ENCODE assay signal across 30 mouse cellular contexts in genomic region chr14:121872760-121873159, GRCm38 (mm10). TPM values are rescaled to one million over a fixed set of nuclear protein-coding genes. Genes with fewer than 3 reads are reported as not detected.
DNase-seq lines count a peak whose midpoint lies in the region; ATAC-seq and TF ChIP-seq lines count a peak whose summit lies in the region.
"Had no signal": no experiment of that assay in that cellular context is flagged by ENCODE, and none has a peak within 500 bp of the region (broad histone marks: within the 10 kb centered on the region; RNA-seq: fewer than 3 reads in every experiment).

No protein-coding gene starts in this region.

- TF ChIP-seq POLR2A in CH12.LX (IDR thresholded peaks at IDR 0.05; ENCODE audit: low read depth, low read length) = no peak
- TF ChIP-seq POLR2A in bone marrow, adult 2 months (IDR thresholded peaks at IDR 0.05; ENCODE audit: borderline replicate concordance, control insufficient read depth, low read depth, low read length) = no peak

- no peaks in the 10 kb centered on the region for H3K9me3 ChIP-seq in embryonic facial prominence, embryonic 15.5 days (replicated peaks)
- no peaks in the 10 kb centered on the region for H3K9me3 ChIP-seq in embryonic facial prominence, embryonic 10.5 days
- no peaks in the 10 kb centered on the region for H3K9me3 ChIP-seq in CH12.LX (replicated peaks; ENCODE audit: low read length)
- H3K9me3 ChIP-seq: embryonic facial prominence, embryonic 12.5 days; forebrain, embryonic 13.5 days; heart, embryonic 12.5 days; heart, embryonic 15.5 days; hindbrain, embryonic 10.5 days; hindbrain, embryonic 13.5 days; intestine, embryonic 15.5 days had no signal

- no peak overlapping the region for H3K9ac ChIP-seq in embryonic facial prominence, embryonic 15.5 days
- H3K9ac ChIP-seq in CH12.LX (ENCODE audit: insufficient read depth, low read depth) = no peak overlapping the region
- H3K9ac ChIP-seq: embryonic facial prominence, embryonic 12.5 days; forebrain, embryonic 13.5 days; heart, embryonic 12.5 days; heart, embryonic 15.5 days; hindbrain, embryonic 13.5 days; intestine, embryonic 15.5 days had no signal

- dilution Hi-C loops in CH12.LX (cut with MboI; ENCODE audit: extremely low pct_ligation_motif_present, extremely low pct_unique_long_range_greater_than_20kb, low sequenced_read_pairs) = no loop called here

- H3K27ac ChIP-seq in embryonic facial prominence, embryonic 15.5 days (replicated peaks) = peak overlapping the region; percentile 17; the same call in 1 of the 2 replicates
- H3K27ac ChIP-seq in embryonic facial prominence, embryonic 10.5 days (replicated peaks) = no peak overlapping the region
- H3K27ac ChIP-seq in CH12.LX (ENCODE audit: insufficient read depth, low read depth) = no peak overlapping the region
- H3K27ac ChIP-seq in bone marrow, adult 2 months (ENCODE audit: control insufficient read depth, insufficient read depth, low read depth, low read length, poor library complexity) = peak overlapping the region; percentile 12; the same call in 1 of the 2 replicates
- H3K27ac ChIP-seq: embryonic facial prominence, embryonic 12.5 days; forebrain, embryonic 13.5 days; gastrocnemius, adult 2 months; heart, embryonic 15.5 days; hindbrain, embryonic 10.5 days; hindbrain, embryonic 13.5 days; intestine, embryonic 15.5 days had no signal

- TF ChIP-seq CTCF in CH12.LX (conservative IDR thresholded peaks at IDR 0.05 in 1 of 2, IDR thresholded peaks at IDR 0.05 in 1 of 2; ENCODE audit: low read depth in 2 of 2, low read length in 2 of 2) = no peak
- TF ChIP-seq CTCF in bone marrow, adult 2 months (IDR thresholded peaks at IDR 0.05; ENCODE audit: control insufficient read depth, insufficient read depth, low read length) = no peak

- no peak for TF ChIP-seq EP300 in CH12.LX (IDR thresholded peaks at IDR 0.05; ENCODE audit: low read length)

- TF ChIP-seq RAD21 in CH12.LX (IDR thresholded peaks at IDR 0.05; ENCODE audit: low read depth, low read length) = no peak

- no peaks in the 10 kb centered on the region; the same call in 1 of the 2 replicates for H3K27me3 ChIP-seq in embryonic facial prominence, embryonic 15.5 days
- no peaks in the 10 kb centered on the region for H3K27me3 ChIP-seq in embryonic facial prominence, embryonic 10.5 days (replicated peaks; ENCODE audit: low read depth, poor library complexity, severe bottlenecking)
- H3K27me3 ChIP-seq in CH12.LX (replicated peaks) = no peaks in the 10 kb centered on the region
- H3K27me3 ChIP-seq: embryonic facial prominence, embryonic 12.5 days; forebrain, embryonic 13.5 days; heart, embryonic 12.5 days; heart, embryonic 15.5 days; hindbrain, embryonic 13.5 days; intestine, embryonic 15.5 days; Patski had no signal

- H3K36me3 ChIP-seq in embryonic facial prominence, embryonic 15.5 days = no peaks in the 10 kb centered on the region
- no peaks in the 10 kb centered on the region for H3K36me3 ChIP-seq in embryonic facial prominence, embryonic 10.5 days (replicated peaks)
- H3K36me3 ChIP-seq in CH12.LX (replicated peaks in 1 of 2; ENCODE audit: control insufficient read depth in 1 of 2, insufficient read depth in 1 of 2, low read length in 1 of 2) = no peaks in the 10 kb centered on the region
- H3K36me3 ChIP-seq: embryonic facial prominence, embryonic 12.5 days; heart, embryonic 12.5 days; heart, embryonic 15.5 days; hindbrain, embryonic 10.5 days; hindbrain, embryonic 13.5 days; intestine, embryonic 15.5 days had no signal

- no peak for ATAC-seq in embryonic facial prominence, embryonic 15.5 days (ENCODE audit: insufficient number of reproducible peaks, low FRiP score, low TSS enrichment, low read depth)
- ATAC-seq in megakaryocyte, adult 5-6 weeks (ENCODE audit: poor library complexity, severe bottlenecking) = peak; percentile 26; the same call in 1 of the 2 replicates
- no peak for ATAC-seq in frontal cortex, adult (ENCODE audit: low TSS enrichment)
- ATAC-seq: forebrain, embryonic 13.5 days; forebrain, embryonic 16.5 days; hindbrain, embryonic 16.5 days; intestine, embryonic 15.5 days; Patski had no signal

- peaks cover 3% of the 10 kb centered on the region; the same call in 1 of the 2 replicates for H3K4me1 ChIP-seq in embryonic facial prominence, embryonic 15.5 days
- 0 out of 2 replicates have a peak, but pooled peaks cover 4% of the 10 kb centered on the region for H3K4me1 ChIP-seq in embryonic facial prominence, embryonic 10.5 days
- peaks cover 10 to 55% of the 10 kb centered on the region in 2 experiments for H3K4me1 ChIP-seq in CH12.LX (ENCODE audit: control insufficient read depth in 1 of 2, insufficient read depth in 2 of 2)
- H3K4me1 ChIP-seq in bone marrow, adult 2 months (ENCODE audit: control insufficient read depth, insufficient read depth, low read length) = peaks cover 2% of the 10 kb centered on the region
- H3K4me1 ChIP-seq: embryonic facial prominence, embryonic 12.5 days; heart, embryonic 12.5 days; intestine, embryonic 15.5 days had no signal

- no peak for DNase-seq in embryonic facial prominence, embryonic 10.5 days (ENCODE audit: low spot score)
- DNase-seq in CH12.LX (ENCODE audit: extremely low read depth) (no peak), liver (no peak)
- no peak for DNase-seq in B cell, adult 2 months
- DNase-seq: adrenal gland, postnatal 10 days; adrenal gland, postnatal 36 days; cerebellum, adult 11-12 months; cerebellum, adult 9-10 months; cerebellum, postnatal 14 days; gastrocnemius, adult 2 months; gastrocnemius, postnatal 25 days; heart, postnatal 10 days; heart, postnatal 36 days; kidney, adult 11 months had no signal

- in situ Hi-C loops in CH12.LX (cut with MboI; ENCODE audit: low pct_ligation_motif_present, low pct_unique_long_range_greater_than_20kb, low sequenced_read_pairs) = no loop called here

- no peak overlapping the region for H3K4me2 ChIP-seq in embryonic facial prominence, embryonic 15.5 days (replicated peaks)
- H3K4me2 ChIP-seq in CH12.LX (ENCODE audit: insufficient read depth, low read depth, poor library complexity, severe bottlenecking) = peak overlapping the region; percentile 26; the same call in 1 of the 2 replicates
- H3K4me2 ChIP-seq: embryonic facial prominence, embryonic 12.5 days; forebrain, embryonic 13.5 days; heart, embryonic 12.5 days; heart, embryonic 15.5 days; hindbrain, embryonic 13.5 days; intestine, embryonic 15.5 days had no signal

- no peaks in the 10 kb centered on the region for H3K79me2 ChIP-seq in CH12.LX (replicated peaks; ENCODE audit: control insufficient read depth, extremely low read depth, insufficient read depth, poor library complexity, severe bottlenecking)

- H3K4me3 ChIP-seq in embryonic facial prominence, embryonic 15.5 days (replicated peaks) = no peak overlapping the region
- H3K4me3 ChIP-seq in embryonic facial prominence, embryonic 10.5 days = no peak overlapping the region
- H3K4me3 ChIP-seq in CH12.LX (replicated peaks in 1 of 3; ENCODE audit: low read depth in 2 of 3, low read length in 2 of 3, poor library complexity in 1 of 3) = no peak overlapping the region
- no peak overlapping the region for H3K4me3 ChIP-seq in bone marrow, adult 2 months (replicated peaks; ENCODE audit: control insufficient read depth, low read depth, low read length)
- H3K4me3 ChIP-seq: embryonic facial prominence, embryonic 12.5 days; erythroblast, embryonic 14.5 days; forebrain, embryonic 13.5 days; gastrocnemius, adult 2 months; heart, embryonic 12.5 days; heart, embryonic 15.5 days; hindbrain, embryonic 10.5 days; hindbrain, embryonic 13.5 days; intestine, embryonic 15.5 days had no signal

- WGBS in embryonic facial prominence, embryonic 15.5 days = 64% methylated on average over 1 of the region's 1 CpGs
- WGBS in embryonic facial prominence, embryonic 10.5 days = 88% methylated on average over 1 of the region's 1 CpGs
- WGBS in bone marrow, adult 2 months = 68% methylated on average over 1 of the region's 1 CpGs

TF ChIP-seq in CH12.LX, 34 proteins besides CTCF, POLR2A, EP300 and RAD21:
- no peak for TF ChIP-seq ELF1 (IDR thresholded peaks at IDR 0.05; ENCODE audit: low read depth, low read length)
- TF ChIP-seq ZNF384 (IDR thresholded peaks at IDR 0.05; ENCODE audit: low read depth, low read length) = peak; percentile 92

RNA-seq across cellular contexts. Expression of gene Ubac2, which starts 5.7 kb away (rescaled TPM):
- 67.3 and 67.5 TPM in 2 replicates for polyA plus RNA-seq in embryonic facial prominence, embryonic 15.5 days (2015; fragmentation: Nextera tagmentation; extraction: Ambion mirVana)
- polyA plus RNA-seq in embryonic facial prominence, embryonic 10.5 days (2016; fragmentation: Nextera tagmentation; extraction: Ambion mirVana) = 70.5 and 73.4 TPM in 2 replicates
- total RNA-seq in CH12.LX (2012; rRNA removed) (30.8 and 32.8 TPM in 2 replicates), CH12.LX (2014; rRNA removed) (39.7 and 40.1 TPM in 2 replicates)
- 32.6 and 35.5 TPM in 2 replicates for polyA plus RNA-seq in CH12.LX (2012; ENCODE audit: insufficient read length, low read depth)
- polyA plus RNA-seq in bone marrow, adult 2 months (2011; ENCODE audit: insufficient read depth, insufficient read length, low replicate concordance, missing spikeins) = 9.4 and 21.6 TPM in 2 replicates
- total RNA-seq in megakaryocyte, adult 5-6 weeks (2015) = 34.2 and 35.6 TPM in 2 replicates
- total RNA-seq in megakaryocyte, adult 5-6 weeks (2017) = 19.3 and 27.3 TPM in 2 replicates

RNA-seq across cellular contexts. Expression of gene Gpr18, which starts 42.8 kb away (rescaled TPM):
- polyA plus RNA-seq in embryonic facial prominence, embryonic 15.5 days (2015; fragmentation: Nextera tagmentation; extraction: Ambion mirVana) = 0.21 and 0.43 TPM in 2 replicates
- polyA plus RNA-seq in embryonic facial prominence, embryonic 10.5 days (2016; fragmentation: Nextera tagmentation; extraction: Ambion mirVana) = 0.22 TPM in 1 of 2 replicates, not detected in the other
- total RNA-seq in CH12.LX (2012; rRNA removed) (26.8 and 33.5 TPM in 2 replicates), CH12.LX (2014; rRNA removed) (32.5 and 37.0 TPM in 2 replicates)
- polyA plus RNA-seq in CH12.LX (2012; ENCODE audit: insufficient read length, low read depth) = 37.8 and 46.2 TPM in 2 replicates
- polyA plus RNA-seq in bone marrow, adult 2 months (2011; ENCODE audit: insufficient read depth, insufficient read length, low replicate concordance, missing spikeins) = 2.8 and 3.4 TPM in 2 replicates
- total RNA-seq in megakaryocyte, adult 5-6 weeks (2015) = 11.3 and 16.1 TPM in 2 replicates
- total RNA-seq in megakaryocyte, adult 5-6 weeks (2017) = 11.9 and 12.9 TPM in 2 replicates
- total RNA-seq: gastrocnemius, adult 2 months; gastrocnemius, postnatal 25 days had no signal
- polyA plus RNA-seq: brain, embryonic 14.5 days; erythroblast, embryonic 14.5 days had no signal

Comparison
In these comparisons a context has a peak if more than half of its experiments do, and no peak if none do; other contexts are left out.
1. H3K27ac ChIP-seq: peak in embryonic facial prominence, embryonic 15.5 days (single experiment) and bone marrow, adult 2 months (single experiment); none in embryonic facial prominence, embryonic 10.5 days (single experiment) and CH12.LX (single experiment).